Mouse (Mus musculus): ENCODE data around the gene Vrk3. TPM values are rescaled to one million over a fixed set of nuclear protein-coding genes. Genes with fewer than 3 reads are reported as not detected.

Gene Vrk3
- polyA plus RNA-seq, 1 experiment, result 104 TPM

DNA sequence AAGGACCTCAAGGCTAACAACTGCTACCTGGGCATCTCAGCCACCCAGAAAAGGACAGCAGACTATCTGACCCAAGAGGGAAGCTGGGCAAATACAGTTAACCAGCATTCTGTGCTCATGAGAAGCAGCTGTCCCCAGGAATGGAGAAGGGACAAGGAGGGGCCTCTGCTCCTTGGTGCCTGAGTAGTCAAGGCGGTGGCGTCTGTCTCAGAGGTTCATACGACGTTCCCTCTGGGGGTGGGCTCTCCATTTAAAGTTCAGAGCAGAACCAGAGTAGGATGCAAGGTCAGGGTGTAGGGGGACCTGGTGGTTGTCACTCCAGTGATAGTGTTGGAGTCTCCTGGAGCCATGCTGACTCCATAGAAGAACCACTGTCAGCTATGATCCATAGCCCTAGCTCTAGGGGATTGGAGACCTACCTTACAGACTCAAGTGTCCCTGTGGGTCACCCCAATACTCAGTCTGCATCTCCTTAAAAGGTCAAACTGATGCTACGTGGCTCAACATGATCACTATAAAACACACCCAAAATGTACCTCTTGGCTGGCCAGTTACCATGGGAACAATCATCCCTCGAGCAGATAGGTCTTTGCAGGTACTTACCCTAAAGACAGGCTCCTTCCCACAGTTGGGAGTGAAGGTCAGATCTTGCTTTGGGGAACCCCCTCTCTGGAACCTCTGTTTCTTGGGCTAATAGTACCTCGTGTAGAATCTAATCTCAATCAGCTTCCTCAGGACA lies 62.8 kb downstream of the Vrk3 start:
- no peak for TF ChIP-seq GATA1 (IDR thresholded peaks at IDR 0.05; ENCODE audit: low read length)

DNA sequence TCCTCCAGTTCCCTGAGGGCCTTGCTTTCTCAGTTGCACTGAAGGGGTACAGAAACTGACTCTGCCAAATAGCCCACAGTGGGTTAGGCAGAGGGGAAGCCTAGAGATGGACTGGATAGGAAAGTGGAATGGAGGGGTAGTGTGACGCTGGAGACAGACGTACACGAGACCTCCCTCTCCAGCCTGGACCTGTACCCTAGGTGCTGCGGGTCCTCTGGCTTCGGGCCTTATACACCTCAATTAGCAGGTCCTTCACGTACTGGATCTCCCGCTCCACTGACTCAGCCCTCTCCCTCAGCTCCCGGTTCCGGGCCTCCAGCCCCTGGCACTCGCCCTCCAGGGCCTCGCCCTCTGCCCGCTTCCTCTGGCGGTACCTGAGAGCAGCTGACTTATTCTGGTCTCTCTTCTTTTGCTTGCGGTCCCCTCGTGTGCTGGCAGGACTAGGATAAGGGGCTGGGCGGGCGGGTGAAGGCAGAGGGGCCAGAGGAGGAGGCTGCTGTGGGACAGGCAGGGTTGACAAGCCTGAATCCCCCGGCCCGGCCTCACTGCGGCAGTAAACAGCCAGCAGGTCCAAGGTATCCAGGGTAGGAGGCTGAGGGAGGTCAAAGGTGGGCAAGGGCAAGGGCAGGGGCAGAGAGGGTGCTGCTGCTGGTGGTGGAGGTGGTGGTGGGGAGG lies 64.6 kb downstream of the Vrk3 start:
- TF ChIP-seq GATA1 (IDR thresholded peaks at IDR 0.05; ENCODE audit: low read length), result no peak

DNA sequence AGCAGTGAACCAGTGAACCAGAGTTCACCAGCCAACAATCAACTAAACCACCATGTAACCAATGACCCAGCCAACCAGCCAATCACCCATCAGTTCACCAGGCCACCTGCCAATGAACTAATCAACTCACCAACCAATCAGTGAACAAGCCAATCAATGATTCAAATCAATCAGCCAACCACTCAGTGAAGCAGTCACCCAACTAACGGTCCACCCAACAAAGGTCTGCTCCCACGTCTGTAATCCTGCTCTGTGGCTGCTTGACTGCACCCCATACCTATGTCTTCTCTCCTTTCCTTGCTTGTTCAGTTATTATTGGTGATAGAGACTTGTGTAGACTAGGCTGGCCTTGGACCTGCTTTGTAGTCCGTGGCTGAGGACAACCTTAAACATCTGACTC lies 65.8 kb downstream of the Vrk3 start:
- no peak for TF ChIP-seq GATA1 (IDR thresholded peaks at IDR 0.05; ENCODE audit: low read length)

DNA sequence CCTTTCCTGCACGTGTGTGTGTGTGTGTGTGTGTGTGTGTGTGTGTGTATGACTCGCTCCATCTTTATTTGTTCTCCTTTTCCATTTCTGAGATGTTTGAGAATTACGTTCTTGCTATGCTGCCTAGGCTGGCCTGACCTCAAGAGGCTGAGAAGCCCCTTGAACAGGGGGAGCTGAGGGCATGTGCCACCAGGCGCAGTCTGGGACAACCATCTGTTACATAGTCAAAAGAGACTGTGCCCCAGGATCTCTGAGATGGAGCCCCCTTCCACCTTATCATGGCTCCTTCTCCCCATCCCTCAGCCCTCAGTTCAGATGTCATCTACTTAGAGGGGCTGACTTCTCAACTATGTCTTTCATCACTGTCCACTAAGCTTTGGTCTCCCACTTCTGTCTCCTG lies 66.2 kb downstream of the Vrk3 start:
- no peak for TF ChIP-seq GATA1 (IDR thresholded peaks at IDR 0.05; ENCODE audit: low read length)

DNA sequence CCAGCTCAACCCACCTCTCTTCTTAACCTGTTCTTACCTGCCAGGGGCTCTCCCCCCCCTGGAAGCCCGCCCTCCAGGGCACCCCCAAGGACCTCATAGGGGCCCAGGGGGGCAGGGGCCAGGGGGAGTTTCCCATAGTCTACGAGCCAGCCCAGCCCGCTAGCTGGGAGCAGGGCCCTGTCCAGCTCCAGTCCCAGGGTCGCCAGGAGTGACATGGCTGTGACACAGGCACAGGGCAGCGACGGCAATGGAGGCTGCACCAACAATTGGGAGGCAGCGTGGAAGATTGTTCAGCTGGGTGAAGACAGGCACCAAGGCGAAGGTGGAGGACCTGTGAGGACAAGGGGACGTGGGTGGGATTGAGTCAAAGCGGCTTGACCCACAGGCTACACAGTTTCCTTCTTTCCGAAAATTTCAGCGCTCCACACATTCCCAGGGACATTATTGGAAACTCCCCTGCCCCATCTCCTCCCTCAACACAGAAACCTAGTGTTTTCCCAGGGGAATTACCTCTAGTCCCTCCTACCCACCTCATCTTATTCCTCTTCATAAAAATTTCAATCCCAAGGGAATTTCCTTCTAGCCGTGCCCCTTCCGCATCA lies 66.8 kb downstream of the Vrk3 start:
- no peak for TF ChIP-seq GATA1 (IDR thresholded peaks at IDR 0.05; ENCODE audit: low read length)

DNA sequence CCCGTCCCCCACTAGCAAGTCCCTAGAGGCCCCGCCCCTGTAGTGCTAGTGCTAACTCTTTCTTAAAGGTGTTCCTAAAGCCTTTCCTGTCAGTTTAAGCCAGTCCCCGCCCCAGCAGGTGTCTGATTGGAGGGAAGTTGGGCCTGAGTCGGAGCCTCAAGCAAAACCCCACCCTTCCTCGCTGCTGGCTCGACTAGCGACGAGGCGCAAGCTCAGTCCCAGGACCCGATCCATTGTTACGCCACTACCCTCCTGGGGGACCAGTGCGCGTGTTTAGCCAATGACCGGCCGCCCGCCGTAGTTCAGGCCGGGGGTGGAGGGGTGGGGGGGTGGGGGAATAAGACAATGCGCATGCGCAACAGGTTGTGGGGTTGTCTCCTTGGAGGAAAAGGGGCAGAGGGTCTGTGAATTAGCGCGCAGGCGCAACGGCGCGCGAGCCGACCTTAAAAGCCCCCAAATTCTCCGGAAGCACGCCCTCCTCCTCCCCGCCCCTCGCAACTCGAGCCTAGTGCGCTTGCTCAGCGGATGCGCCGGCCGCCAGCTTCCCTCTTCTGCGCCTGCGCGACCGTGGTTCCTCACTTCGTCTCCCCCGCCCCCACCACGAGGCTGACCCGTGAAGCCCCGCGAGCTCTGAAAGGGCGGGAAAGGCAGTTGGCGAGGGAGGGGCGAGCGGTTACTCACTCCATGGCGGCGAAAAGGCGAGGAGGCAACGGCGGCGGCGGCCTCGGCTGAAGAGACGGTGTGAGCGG lies 67.7 kb downstream of the Vrk3 start, which contains the start of the genes Nup62 and Il4i1:
Gene Nup62 (plus strand): TSS at position 368 of the 749 bp plus-strand sequence.
Gene Il4i1 (plus strand): TSS at position 667 of the 749 bp plus-strand sequence.
- TF ChIP-seq GATA1 (IDR thresholded peaks at IDR 0.05; ENCODE audit: low read length), result no peak

DNA sequence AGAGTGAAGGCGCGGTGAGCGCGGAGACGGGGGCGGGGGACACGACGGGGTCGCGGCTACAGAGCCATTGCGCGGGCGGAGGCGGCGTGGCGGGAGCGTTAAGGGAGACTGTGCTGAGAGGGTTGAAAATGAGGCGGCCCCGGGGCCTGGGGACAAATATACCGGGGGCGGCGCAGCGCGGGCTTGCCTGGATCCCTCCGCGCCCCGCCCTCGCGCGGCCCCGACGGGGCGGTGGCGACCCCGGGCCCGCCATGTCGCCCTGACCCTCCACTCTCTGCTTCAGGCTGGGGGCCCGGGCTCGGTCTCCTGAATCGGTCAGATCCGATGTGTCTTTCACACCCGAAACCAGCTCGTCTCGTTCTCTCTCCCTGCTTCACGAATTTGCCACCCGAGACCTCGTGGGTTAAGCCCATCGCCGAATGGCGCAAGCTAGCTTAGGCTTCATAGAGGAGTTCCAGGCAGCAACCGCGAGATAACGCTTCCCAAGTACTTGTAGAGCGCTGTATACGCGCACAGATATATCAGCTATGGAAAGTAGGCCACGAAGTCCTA lies 68.3 kb downstream of the Vrk3 start, which contains the start of gene Atf5:
Gene Atf5 (minus strand): TSS at position 189 of the 552 bp plus-strand sequence.
- TF ChIP-seq GATA1 (IDR thresholded peaks at IDR 0.05; ENCODE audit: low read length), result no peak

DNA sequence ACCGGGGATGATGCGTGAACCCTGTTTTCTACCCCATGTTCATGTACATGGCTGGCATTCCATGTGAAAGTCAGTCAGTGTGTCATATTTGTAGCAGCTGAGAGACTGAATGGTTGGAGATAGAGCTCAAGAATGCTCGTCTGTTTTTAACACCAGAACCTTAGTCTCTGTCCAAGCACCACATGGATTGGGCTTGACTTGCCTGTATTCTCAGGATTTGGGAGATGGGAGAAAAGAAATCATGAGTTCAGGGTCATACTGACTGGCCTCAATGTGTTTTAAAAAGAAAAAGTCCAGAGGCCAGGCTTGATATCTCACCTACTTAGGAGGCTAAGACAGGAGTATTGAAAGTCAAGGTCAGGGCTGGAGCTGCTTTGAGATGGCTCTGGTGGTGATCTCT lies 69.2 kb downstream of the Vrk3 start:
- TF ChIP-seq GATA1 (IDR thresholded peaks at IDR 0.05; ENCODE audit: low read length), result no peak

DNA sequence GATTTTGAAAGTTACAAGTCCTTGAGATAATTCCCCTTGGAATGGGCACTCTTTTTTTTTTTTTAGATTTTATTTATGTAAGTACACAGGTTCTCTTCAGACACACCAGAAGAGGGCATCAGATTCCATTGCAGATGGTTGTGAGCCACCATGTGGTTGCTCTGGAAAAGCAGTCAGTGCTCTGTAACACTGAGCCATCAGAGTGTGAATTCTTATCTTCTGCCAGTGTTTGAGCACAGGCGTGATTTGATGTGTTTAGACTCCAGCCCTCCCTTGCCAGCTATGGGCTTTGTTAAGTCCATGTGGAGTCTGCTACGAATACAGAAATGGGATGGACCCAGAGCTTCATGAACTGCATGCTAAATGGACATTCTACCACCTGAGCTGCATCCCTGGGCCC lies 70.0 kb downstream of the Vrk3 start:
- TF ChIP-seq GATA1 (IDR thresholded peaks at IDR 0.05; ENCODE audit: low read length), result no peak

DNA sequence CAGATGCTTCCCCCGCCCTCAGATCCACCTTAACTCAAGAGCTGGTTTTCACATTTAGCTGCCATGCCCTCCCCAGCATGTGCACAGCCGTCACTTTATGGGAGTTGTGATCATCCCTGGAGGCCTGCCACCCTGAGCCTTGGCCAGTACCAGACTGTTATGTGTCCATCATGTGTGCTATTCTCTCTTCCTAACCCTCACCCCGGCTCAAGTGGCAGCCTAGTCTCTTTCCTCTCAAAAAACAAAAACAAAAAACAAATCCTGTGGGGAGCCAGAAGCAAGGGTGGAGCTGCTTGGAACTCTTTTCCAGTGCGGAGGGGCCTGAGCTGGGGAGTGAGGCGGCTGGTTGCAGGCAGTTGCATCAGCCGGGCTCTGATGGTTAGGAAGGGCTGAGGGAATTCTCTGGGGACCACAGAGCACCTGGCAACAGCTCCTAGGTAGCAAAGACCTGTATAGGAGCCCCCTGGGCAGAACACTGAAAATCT lies 70.6 kb downstream of the Vrk3 start:
- TF ChIP-seq GATA1 (IDR thresholded peaks at IDR 0.05; ENCODE audit: low read length), result no peak

DNA sequence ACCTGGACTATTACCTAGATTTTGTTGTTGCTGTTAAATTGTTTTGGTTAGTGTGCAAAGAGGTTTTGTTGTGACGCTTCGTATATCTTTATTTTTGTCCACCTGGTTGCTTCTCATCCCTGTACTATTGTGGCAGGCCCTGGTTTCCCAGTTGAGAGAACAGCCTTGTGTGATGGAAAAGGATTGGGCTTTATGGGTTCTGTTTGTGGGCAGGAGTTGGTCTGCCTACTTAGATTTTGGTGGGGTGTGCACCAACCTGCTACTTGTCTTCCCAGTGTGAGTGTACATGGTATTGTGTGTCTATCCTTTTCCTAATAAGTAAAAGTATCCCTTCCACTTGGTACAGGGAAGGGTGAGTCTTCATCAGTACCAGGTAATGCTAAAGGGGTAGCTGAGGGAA lies 71.2 kb downstream of the Vrk3 start:
- no peak for TF ChIP-seq GATA1 (IDR thresholded peaks at IDR 0.05; ENCODE audit: low read length)

DNA sequence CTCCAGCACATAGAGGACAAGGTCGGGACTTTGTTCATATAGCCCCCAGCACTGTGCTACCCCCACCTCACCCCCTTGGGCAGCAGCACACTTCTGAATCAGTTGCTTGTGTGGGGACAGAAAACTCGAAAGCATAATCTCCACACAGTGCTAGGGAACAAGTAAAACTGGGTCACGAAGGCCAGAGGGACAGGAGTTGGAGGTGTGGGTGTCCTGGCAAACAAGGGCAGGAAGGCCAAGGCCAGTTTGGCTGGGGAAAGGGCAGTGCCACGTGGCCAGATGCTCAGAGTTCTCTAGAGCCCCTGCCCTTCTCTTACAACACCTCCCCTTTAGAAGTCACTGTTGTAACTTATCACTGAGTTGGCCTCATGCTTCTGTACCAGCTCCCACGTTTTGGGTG lies 71.7 kb downstream of the Vrk3 start:
- no peak for TF ChIP-seq GATA1 (IDR thresholded peaks at IDR 0.05; ENCODE audit: low read length)

DNA sequence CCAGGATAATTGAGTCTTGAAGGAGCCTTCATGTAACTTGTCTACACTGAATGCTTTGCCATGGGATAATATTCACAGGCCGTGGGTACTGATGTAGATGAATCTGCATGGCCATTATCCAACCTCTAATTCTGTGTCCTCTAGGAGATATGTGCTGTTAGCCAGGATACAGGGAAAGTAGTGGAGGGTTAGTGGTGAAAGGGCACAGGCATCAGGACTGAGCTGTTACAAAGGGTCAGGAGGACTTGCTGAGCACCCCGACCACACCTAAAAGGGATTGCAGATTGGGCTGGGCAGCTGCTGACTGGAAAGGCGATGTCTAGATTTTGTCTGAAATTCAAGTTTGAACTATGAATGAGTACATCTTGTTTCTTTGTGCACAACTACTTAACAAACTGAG lies 72.3 kb downstream of the Vrk3 start:
- TF ChIP-seq GATA1 (IDR thresholded peaks at IDR 0.05; ENCODE audit: low read length), result no peak

DNA sequence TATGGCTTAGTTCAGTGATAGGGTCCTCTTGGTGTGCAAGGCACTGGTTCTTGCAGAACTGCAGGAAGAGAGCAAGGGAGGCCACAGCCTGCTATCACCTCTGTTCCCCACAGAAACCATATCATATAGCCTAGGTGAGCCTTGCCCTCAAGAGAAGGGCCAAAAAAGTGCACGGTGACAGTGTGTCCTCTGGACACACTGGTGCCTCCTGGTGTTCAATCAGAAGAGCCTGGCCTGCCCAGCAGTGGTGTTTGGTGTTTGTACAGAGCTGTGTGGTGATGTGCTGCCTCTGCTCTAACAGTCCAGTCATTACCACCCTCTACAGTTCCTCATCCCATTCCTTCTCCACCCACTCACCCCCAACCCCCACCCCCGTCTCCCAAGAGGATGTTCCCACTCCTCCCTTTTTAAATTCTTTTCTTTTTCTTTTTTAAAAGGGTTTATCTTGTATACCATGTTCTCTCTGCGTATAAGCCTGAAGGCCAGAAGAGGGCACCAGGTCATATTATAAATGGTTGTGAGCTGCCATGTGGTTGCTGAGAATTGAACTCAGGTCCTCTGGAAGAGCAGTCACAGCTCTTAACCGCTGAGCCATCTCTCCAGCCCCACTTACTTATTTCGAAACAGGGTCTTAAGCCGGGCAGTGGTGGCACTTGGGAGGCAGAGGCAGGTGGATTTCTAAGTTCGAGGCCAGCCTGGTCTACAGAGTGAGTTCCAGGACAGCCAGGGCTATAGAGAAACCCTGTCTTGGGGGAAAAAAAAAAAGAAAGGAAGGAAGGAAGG lies 73.6 kb downstream of the Vrk3 start:
- no peak for TF ChIP-seq GATA1 (IDR thresholded peaks at IDR 0.05; ENCODE audit: low read length)

DNA sequence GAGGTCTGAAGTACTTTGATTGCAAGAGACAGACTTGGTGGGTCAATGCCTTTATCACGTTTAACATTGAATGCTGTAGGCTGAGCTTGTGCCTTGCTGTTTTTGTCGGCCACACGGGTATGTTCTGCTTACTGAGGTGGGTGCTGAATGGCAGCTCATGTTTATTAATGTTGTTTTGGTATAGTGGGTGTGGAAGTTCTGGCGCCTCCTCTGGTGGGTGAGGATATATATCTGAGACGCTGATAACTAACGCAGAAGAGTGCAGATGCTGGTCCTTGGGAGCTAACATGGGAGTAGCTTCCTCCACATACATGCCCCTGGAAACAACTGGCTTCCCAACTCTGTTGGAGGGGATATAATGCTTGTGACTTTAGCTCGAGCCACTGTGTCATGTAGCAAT lies 75.2 kb downstream of the Vrk3 start:
- TF ChIP-seq GATA1 (IDR thresholded peaks at IDR 0.05; ENCODE audit: low read length), result no peak
